Mouse (Mus musculus): ENCODE results near the gene Cenpp. TPM values are rescaled to one million over a fixed set of nuclear protein-coding genes. Genes with fewer than 3 reads are reported as not detected.
A peak's percentile ranks its signal among the peaks of the same experiment; 100 is the strongest.

The Cenpp gene
- polyA plus RNA-seq, 1 experiment from 2014 or later: 19.9 TPM

DNA sequence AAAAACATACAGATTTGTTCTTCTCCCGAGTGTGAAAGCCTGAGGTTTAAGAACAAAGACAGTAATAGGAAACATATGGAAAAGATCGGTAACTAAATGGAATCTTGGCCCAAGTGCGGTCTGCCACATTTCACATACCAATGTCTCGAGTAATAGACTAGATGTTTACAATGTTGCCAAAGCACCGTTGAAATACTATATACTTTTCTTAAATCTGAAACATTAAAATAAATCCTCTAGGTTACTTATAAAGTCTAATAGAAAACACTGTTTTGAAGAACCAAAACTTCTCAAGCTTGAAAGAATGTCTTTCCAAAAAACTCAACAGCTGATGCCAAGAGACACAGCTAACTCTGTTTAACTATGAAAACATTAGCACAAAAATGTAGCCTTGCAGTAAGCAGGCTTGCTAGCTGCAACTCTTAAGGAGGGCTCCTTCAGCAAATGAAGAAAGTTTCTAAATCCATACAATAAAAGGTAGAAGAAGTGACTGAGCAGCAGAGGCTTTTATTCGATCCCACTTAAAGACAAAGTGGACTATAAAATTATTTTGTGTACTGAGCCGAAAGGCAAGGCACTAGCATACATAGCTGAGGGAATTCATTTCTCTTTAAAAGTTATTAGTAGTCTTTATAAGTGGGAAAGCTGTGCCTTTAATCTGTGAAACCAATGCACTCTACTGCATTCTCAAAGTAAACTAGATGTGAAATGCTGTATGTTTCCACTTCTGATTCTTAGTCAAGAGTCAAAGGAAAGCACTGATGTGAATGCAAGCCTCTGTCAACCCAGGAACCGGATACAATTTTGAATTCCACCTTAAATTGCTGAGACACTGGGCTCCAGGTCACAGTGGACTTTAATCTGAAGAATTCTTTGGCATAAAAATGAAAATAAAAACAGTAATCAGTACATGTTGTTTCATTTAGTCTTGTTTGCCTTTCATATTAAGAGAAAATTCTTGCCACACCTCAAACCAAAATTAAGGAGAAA, 70.7 kb downstream of the Cenpp start, which contains the start of gene Omd:
Gene Omd, plus strand, starts transcription at position 922 of the 990 bp plus-strand sequence.
- 44% methylated on average over 8 of the region's 8 CpGs for WGBS
- H3K9ac ChIP-seq (ENCODE audit: low read depth, low read length): no peak within 1 kb of the TSS
- H3K27me3 ChIP-seq (replicated peaks; ENCODE audit: control insufficient read depth, insufficient read depth, low read length): no peaks in the 10 kb centered on the region
- no peak within 1 kb of the TSS; the same call in 1 of the 2 replicates for H3K4me2 ChIP-seq (ENCODE audit: low read depth, low read length)
- no peak within 1 kb of the TSS for H3K4me3 ChIP-seq (ENCODE audit: low read length)
- H3K36me3 ChIP-seq (ENCODE audit: control insufficient read depth, insufficient read depth, low read length): no peaks in the 10 kb centered on the region
- ATAC-seq: no peak; the same call in 1 of the 2 replicates
- peak within 1 kb of the TSS; percentile 46 for H3K27ac ChIP-seq (ENCODE audit: low read length)
- no peaks in the 10 kb centered on the region for H3K4me1 ChIP-seq (ENCODE audit: control insufficient read depth, insufficient read depth, low read length)
- H3K9me3 ChIP-seq (ENCODE audit: control insufficient read depth, low read length): no peaks in the 10 kb centered on the region

- no peak overlapping the region for H3K27ac ChIP-seq (ENCODE audit: low read length)
- H3K4me1 ChIP-seq (ENCODE audit: control insufficient read depth, insufficient read depth, low read length): no peaks in the 10 kb centered on the region
- no peak overlapping the region for H3K9ac ChIP-seq (ENCODE audit: low read depth, low read length)
- no peak overlapping the region for H3K4me2 ChIP-seq (ENCODE audit: low read depth, low read length)
- no peaks in the 10 kb centered on the region for H3K27me3 ChIP-seq (replicated peaks; ENCODE audit: control insufficient read depth, insufficient read depth, low read length)
- H3K36me3 ChIP-seq (ENCODE audit: control insufficient read depth, insufficient read depth, low read length): no peaks in the 10 kb centered on the region
- WGBS: 81% methylated on average over 2 of the region's 2 CpGs
- no peak overlapping the region for H3K4me3 ChIP-seq (ENCODE audit: low read length)
- ATAC-seq: no peak
- no peaks in the 10 kb centered on the region for H3K9me3 ChIP-seq (ENCODE audit: control insufficient read depth, low read length)
Observed at GRCm38 (mm10) chr13:49571418-49571817, 81.2 kb downstream of the Cenpp start.

DNA sequence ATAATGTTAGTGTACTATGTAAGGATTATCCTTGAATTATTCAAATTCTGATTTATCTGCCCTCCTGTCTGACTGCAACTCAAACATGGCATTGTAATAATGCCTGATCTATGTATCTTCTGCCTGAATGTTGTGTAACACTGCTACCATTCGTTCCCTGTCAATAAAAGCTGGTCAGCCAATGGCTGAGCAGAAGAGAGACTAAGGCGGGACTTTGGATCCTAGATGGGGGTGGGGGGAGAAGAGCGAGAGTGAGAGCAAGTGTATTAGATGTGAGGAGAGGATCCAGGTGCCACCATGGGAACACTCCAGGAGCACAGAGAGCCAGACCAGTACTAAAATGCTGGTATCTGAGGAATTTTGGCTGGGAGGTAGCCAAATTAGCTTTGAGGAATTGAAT, 82.2 kb downstream of the Cenpp start:
- Histone ChIP-seq H3K9ac (ENCODE audit: low read depth, low read length) (no peak overlapping the region), H3K27ac (ENCODE audit: low read length) (no peak overlapping the region), H3K4me2 (ENCODE audit: low read depth, low read length) (no peak overlapping the region), H3K4me1 (ENCODE audit: control insufficient read depth, insufficient read depth, low read length) (no peaks in the 10 kb centered on the region), H3K36me3 (ENCODE audit: control insufficient read depth, insufficient read depth, low read length) (no peaks in the 10 kb centered on the region), H3K9me3 (ENCODE audit: control insufficient read depth, low read length) (no peaks in the 10 kb centered on the region), H3K4me3 (ENCODE audit: low read length) (no peak overlapping the region), H3K27me3 (replicated peaks; ENCODE audit: control insufficient read depth, insufficient read depth, low read length) (no peaks in the 10 kb centered on the region)
- ATAC-seq: no peak
- whole genome bisulfite sequencing: 75% methylated on average over 3 of the region's 3 CpGs

DNA sequence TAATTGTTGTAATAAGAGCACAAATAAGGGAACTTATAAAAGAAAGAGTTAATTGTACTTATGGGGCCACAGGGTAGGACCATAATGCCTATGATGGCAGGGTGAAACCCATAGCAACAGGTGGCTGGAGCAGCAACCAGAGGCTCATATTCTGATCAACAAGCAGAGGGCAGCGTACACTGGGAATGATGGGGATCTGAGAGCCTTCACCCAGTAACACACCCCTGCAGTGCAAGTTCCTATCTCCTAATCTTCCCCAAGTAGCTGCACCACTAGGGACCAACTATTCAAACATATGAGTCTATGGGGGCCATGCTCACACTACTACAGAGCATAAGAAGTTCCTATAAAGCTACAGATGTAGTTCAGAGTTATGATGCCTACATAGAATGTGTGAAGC, 88.2 kb downstream of the Cenpp start:
- no peak for ATAC-seq
- H3K4me2 ChIP-seq (ENCODE audit: low read depth, low read length): no peak overlapping the region
- no peak overlapping the region for H3K4me3 ChIP-seq (ENCODE audit: low read length)
- WGBS: 89% methylated on average over 1 of the region's 1 CpGs
- H3K27me3 ChIP-seq (replicated peaks; ENCODE audit: control insufficient read depth, insufficient read depth, low read length): no peaks in the 10 kb centered on the region
- no peak overlapping the region for H3K9ac ChIP-seq (ENCODE audit: low read depth, low read length)
- no peak overlapping the region for H3K27ac ChIP-seq (ENCODE audit: low read length)
- no peaks in the 10 kb centered on the region for H3K36me3 ChIP-seq (ENCODE audit: control insufficient read depth, insufficient read depth, low read length)
- no peaks in the 10 kb centered on the region for H3K9me3 ChIP-seq (ENCODE audit: control insufficient read depth, low read length)
- no peaks in the 10 kb centered on the region for H3K4me1 ChIP-seq (ENCODE audit: control insufficient read depth, insufficient read depth, low read length)

DNA sequence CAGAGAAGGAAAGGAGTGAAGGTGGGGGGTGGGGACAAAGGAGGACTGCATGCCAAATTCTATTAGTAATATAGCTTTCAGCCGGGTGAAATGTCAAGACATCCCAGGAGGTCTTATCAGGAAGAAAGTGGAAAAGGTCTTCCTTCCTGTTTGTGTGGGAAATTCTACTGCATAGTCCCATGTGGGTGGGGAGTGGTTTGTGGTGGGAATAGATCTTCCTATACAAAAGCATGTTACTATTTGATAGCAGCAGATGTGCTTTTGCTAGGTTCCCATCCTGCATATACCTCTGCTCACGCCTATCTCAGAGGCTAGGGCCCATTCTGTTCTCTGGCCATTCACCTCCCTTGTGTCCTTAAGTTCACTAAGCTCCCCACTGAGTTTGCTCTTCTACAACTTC, 91.7 kb downstream of the Cenpp start:
- H3K9ac ChIP-seq (ENCODE audit: low read depth, low read length): no peak overlapping the region
- no peaks in the 10 kb centered on the region for H3K36me3 ChIP-seq (ENCODE audit: control insufficient read depth, insufficient read depth, low read length)
- no peaks in the 10 kb centered on the region for H3K4me1 ChIP-seq (ENCODE audit: control insufficient read depth, insufficient read depth, low read length)

DNA sequence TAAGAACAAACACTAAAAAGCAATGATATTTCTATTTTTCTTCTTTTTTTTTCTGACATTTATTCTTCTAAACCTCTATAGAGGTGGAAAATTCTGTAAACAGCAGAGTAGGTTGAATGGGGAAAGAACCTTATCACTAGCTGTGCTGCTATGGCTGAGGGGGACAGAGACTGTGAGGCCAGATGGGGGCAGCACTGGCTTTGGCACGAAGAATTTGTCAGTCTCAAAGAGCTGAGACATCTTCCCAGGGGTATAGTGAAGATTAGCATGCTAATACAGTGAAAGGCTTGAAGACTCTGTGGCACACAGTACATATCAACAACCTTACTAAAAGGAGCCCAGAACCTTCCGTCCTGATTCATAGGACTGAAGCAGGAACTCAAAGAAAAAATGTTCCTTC, 93.4 kb downstream of the Cenpp start:
- Histone ChIP-seq H3K36me3 (ENCODE audit: control insufficient read depth, insufficient read depth, low read length) (no peaks in the 10 kb centered on the region), H3K9me3 (ENCODE audit: control insufficient read depth, low read length) (no peaks in the 10 kb centered on the region), H3K27ac (ENCODE audit: low read length) (no peak overlapping the region), H3K4me2 (ENCODE audit: low read depth, low read length) (no peak overlapping the region), H3K4me1 (ENCODE audit: control insufficient read depth, insufficient read depth, low read length) (no peaks in the 10 kb centered on the region), H3K4me3 (ENCODE audit: low read length) (no peak overlapping the region), H3K9ac (ENCODE audit: low read depth, low read length) (no peak overlapping the region), H3K27me3 (replicated peaks; ENCODE audit: control insufficient read depth, insufficient read depth, low read length) (no peaks in the 10 kb centered on the region)
- WGBS: 41% methylated on average over 2 of the region's 2 CpGs
- no peak for ATAC-seq

More for the DNA sequence above, 91.7 kb downstream of the Cenpp start:
- WGBS: 62% methylated on average over 2 of the region's 2 CpGs
- H3K9me3 ChIP-seq (ENCODE audit: control insufficient read depth, low read length): no peaks in the 10 kb centered on the region
- no peak for ATAC-seq
- no peak overlapping the region for H3K27ac ChIP-seq (ENCODE audit: low read length)
- H3K27me3 ChIP-seq (replicated peaks; ENCODE audit: control insufficient read depth, insufficient read depth, low read length): no peaks in the 10 kb centered on the region
- no peak overlapping the region for H3K4me2 ChIP-seq (ENCODE audit: low read depth, low read length)
- H3K4me3 ChIP-seq (ENCODE audit: low read length): no peak overlapping the region

- H3K9me3 ChIP-seq (ENCODE audit: control insufficient read depth, low read length): no peaks in the 10 kb centered on the region
- H3K4me3 ChIP-seq (ENCODE audit: low read length): no peak overlapping the region
- H3K9ac ChIP-seq (ENCODE audit: low read depth, low read length): no peak overlapping the region
- H3K36me3 ChIP-seq (ENCODE audit: control insufficient read depth, insufficient read depth, low read length): no peaks in the 10 kb centered on the region
- no peak for ATAC-seq
- no peaks in the 10 kb centered on the region for H3K27me3 ChIP-seq (replicated peaks; ENCODE audit: control insufficient read depth, insufficient read depth, low read length)
- no peak overlapping the region for H3K27ac ChIP-seq (ENCODE audit: low read length)
- H3K4me1 ChIP-seq (ENCODE audit: control insufficient read depth, insufficient read depth, low read length): no peaks in the 10 kb centered on the region
- 70% methylated on average over 1 of the region's 1 CpGs for WGBS
- no peak overlapping the region for H3K4me2 ChIP-seq (ENCODE audit: low read depth, low read length)
Observed at GRCm38 (mm10) chr13:49556924-49557323, 95.7 kb downstream of the Cenpp start.

GRCm38 (mm10) chr13:49556203-49556602, 96.4 kb downstream of the Cenpp start:
- Histone ChIP-seq H3K4me3 (ENCODE audit: low read length) (no peak overlapping the region), H3K4me2 (ENCODE audit: low read depth, low read length) (no peak overlapping the region), H3K4me1 (ENCODE audit: control insufficient read depth, insufficient read depth, low read length) (no peaks in the 10 kb centered on the region), H3K27ac (ENCODE audit: low read length) (no peak overlapping the region), H3K36me3 (ENCODE audit: control insufficient read depth, insufficient read depth, low read length) (no peaks in the 10 kb centered on the region), H3K9ac (ENCODE audit: low read depth, low read length) (no peak overlapping the region), H3K9me3 (ENCODE audit: control insufficient read depth, low read length) (no peaks in the 10 kb centered on the region), H3K27me3 (replicated peaks; ENCODE audit: control insufficient read depth, insufficient read depth, low read length) (no peaks in the 10 kb centered on the region)
- no peak for ATAC-seq
- 70% methylated on average over 1 of the region's 1 CpGs for WGBS

DNA sequence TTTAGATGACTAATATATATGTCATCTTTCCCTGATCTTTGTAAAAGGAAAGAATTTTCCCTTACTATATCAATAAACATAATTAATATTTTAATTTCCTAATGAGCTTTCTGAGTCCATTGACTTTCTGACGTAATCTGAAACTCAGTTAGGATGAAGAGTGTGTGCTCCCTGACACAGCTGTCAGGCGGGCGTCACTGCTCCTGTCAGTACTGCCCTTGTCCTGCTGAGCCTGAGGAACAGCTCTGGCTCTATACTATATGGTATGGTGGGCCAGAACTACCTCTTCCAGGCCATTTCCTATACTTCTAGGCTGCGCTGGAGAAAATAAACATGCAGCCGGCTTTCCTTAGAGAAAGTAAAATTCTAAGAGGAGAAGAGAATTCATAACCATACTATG, 98.1 kb downstream of the Cenpp start:
- no peak overlapping the region for H3K27ac ChIP-seq (ENCODE audit: low read length)
- no peak for ATAC-seq
- no peaks in the 10 kb centered on the region for H3K9me3 ChIP-seq (ENCODE audit: control insufficient read depth, low read length)
- H3K36me3 ChIP-seq (ENCODE audit: control insufficient read depth, insufficient read depth, low read length): no peaks in the 10 kb centered on the region
- no peak overlapping the region for H3K4me3 ChIP-seq (ENCODE audit: low read length)
- H3K4me2 ChIP-seq (ENCODE audit: low read depth, low read length): no peak overlapping the region
- WGBS: 81% methylated on average over 5 of the region's 5 CpGs
- no peaks in the 10 kb centered on the region for H3K4me1 ChIP-seq (ENCODE audit: control insufficient read depth, insufficient read depth, low read length)
- H3K27me3 ChIP-seq (replicated peaks; ENCODE audit: control insufficient read depth, insufficient read depth, low read length): no peaks in the 10 kb centered on the region
- no peak overlapping the region for H3K9ac ChIP-seq (ENCODE audit: low read depth, low read length)

Measured in intestine, embryonic 16.5 days (tissue).